Mouse (Mus musculus): ENCODE measurements around the gene Ccna2.
A peak's percentile ranks its signal among the peaks of the same experiment; 100 is the strongest.
"Not testable (repeated sequence)": the region's sequence is repeated elsewhere in the genome, so short reads cannot be mapped to it uniquely, and the experiment has no call there.

The Ccna2 gene

DNA sequence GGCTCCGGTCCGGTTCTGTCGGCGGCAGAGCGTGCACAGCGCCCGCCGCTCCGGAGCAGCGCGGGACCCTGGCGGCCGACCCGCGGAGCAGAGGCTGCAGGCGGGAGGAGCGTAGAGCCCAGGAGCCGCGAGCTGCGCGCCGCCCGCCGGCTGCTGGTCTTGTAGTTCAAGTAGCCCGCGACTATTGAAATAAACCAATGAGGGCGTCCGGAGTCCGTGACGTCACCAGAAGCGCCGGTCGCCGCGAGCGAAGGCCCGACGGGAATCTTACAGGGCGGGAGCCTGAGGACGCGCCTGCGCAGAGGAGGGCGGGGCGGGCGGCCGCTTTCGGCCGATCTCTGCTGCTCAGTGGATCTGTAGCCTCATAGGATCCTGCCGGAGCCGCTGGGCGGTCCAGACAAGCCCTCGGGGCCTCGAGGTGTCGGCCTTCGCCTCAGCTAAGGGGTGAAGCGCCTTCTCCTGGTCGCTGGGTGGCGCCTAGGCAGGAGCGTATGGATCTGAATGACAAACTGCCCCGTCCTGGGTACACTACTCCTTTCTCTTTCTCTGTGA lies at the start of gene Ccna2:
Gene Ccna2, minus strand, starts transcription at position 324 of the 552 bp plus-strand sequence.
- peak; percentile 98 for DNase-seq (ENCODE audit: low read depth)

DNA sequence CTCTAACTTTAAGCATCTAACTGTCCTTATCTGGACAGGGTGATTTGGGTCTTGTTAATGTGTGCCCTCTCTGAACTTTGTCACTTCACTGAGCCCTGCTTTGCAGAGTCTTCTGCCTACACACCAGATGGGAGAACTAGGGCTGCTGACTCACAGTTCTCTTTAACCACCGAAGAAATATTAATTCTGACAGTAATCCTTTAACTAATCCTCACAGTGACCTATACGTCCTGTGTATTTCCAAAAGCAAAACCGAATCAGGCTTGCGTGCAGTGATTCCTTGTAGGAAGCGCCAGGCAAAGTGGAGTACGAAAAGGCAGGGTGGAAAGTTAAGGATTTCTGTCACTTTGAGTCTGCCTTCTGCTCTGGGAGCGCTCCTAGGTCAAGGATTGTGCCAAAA lies 46.2 kb upstream of the Ccna2 start:
- no peak for DNase-seq (ENCODE audit: low read depth)

DNA sequence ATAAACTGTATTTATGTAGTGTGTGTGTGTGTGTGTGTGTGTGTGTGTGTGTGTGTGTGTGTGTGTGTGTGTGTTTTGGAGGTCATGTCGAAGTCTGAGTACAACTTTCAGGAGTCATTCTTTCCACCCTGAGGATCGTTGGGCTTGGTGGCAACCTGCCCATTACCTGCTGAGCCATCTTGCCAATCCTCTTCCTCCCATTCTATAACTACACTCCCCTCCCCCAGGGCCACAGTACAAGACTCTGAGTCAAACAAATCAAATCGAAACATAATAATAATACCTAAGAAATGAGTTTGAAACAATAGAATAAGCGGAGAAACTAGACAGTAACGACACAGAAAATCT lies 41.9 kb upstream of the Ccna2 start:
- DNase-seq (ENCODE audit: low read depth): peak; percentile 16

- peak; percentile 89 for DNase-seq (ENCODE audit: low read depth)
Measured at GRCm38 (mm10) chr3:36613202-36613907, 41.4 kb upstream of the Ccna2 start, which contains the start of gene Bbs7. TSS of gene Bbs7 (minus strand) at chr3:36613477.

- DNase-seq (ENCODE audit: low read depth): no peak
Measured at GRCm38 (mm10) chr3:36612687-36613086, 40.7 kb upstream of the Ccna2 start.

DNA sequence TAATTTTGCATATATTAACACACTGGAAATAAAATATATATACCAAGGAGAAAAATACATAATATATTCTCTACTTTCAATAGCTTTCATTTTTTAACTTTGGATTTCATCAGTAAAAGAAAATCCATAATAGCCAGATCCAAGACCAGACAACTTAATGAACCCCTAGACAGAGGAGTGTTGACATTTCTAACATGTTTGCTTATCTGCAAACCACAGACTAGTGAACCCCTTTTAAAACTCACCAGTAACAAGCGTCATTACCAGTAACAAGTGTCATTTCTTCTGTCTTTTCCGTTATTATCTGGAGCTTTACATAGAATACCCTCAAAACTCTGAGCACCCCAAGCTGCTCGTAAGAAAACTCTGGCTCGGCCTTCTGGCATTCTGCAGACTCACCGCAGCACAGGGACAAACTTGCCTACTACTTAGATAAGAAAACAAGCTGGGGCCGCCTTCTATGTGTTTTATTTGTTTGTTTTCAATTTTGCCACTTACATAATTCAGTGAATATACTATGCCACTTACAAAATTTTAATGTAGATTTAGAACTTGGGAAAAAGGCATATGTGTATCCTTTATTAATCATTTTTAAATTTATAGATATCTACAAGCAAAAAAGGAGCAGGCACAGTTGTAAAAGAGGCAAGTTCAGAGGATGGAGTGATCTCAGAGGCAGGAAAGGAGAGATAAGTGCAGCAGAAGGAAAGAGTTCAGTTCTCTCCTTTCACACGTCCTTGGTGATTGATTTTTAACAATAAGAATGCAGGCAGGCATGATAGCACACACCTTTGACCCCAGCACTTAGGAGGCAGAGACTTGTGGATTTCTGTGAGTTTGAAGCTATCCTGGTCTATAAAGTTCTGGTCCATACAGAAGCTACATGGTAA lies 34.2 kb upstream of the Ccna2 start:
- no peak for DNase-seq (ENCODE audit: low read depth)

- not testable (repeated sequence) for DNase-seq (ENCODE audit: low read depth)
Measured at GRCm38 (mm10) chr3:36599773-36600172, 27.8 kb upstream of the Ccna2 start.

DNA sequence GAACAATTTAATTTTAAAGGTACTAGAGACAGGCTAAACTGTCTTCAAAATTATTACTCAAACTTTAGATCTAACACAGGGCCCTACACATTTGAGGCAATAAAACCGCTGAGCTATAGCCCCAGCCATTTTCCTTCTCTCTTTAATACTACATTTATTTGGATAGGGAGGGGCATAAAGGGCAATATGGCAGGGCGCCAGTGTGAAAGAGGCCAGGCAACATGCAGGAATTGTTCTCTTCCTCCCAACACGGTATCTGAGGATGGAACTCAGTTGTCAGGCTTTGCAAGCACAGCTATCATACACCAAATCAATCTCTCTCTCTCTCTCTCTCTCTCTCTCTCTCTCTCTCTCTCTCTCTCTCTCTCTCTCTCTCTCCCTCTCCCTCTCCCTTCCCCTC lies 26.9 kb upstream of the Ccna2 start:
- DNase-seq (ENCODE audit: low read depth): no peak

GRCm38 (mm10) chr3:36571361-36571826 lies 556 bp downstream of the Ccna2 start:
- no peak for DNase-seq (ENCODE audit: low read depth)

DNA sequence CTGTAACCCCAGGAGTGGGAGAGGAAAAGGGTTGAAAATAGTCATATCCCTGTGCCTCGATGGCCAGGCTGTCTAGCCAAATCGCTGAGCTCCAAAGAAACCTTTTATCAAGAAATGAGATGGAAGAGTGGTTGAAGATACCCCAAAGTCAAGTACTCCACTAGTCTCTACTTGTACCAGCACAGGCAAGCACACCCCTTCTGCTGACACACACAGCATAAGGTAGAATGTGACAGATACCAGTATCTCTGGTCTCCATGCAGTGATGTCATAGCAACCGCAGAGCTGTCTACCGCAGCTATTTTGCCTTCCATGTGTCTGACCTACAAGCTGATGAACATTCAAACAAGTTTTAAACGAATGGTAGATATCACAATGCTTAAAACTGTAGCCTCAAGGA lies 2.1 kb downstream of the Ccna2 start:
- DNase-seq (ENCODE audit: low read depth): no peak

DNA sequence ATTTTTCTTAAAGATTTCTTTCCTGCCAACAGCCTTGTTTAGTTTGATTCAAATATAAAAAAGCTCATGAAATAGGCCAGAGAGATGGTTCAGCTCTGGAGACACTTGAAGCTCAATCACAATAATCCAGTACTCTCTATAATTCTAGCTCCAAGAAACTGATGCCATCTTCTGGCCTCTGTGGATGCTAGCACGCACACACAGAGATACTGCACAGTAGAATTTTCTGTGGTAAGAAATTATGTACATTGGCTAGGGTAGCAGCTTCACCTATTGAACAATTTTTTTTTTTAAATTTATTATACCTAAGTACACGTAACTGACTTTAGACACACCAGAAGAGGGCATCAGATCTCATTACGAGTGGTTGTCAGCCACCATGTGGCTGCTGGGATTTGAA lies 8.3 kb downstream of the Ccna2 start:
- no peak for DNase-seq (ENCODE audit: low read depth)

DNA sequence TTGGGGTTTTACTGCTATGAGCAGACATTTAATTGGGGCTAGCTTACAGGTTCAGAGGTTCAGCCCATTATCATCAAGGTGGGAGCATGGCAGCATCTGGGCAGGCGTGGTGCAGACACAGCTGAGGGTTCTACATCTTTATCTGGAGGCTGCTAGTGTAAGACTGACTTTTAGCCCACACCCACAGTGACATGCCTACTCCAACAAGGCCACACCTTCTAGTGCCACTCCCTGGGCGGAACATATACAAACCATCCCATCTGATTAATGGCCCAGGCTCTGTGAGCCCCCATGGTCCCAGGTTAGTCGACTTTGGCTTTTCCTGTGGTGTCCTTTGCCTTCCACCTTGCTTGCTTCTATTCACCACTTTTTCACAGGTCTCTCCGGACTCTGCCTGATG lies 12.3 kb downstream of the Ccna2 start:
- DNase-seq (ENCODE audit: low read depth): no peak

DNA sequence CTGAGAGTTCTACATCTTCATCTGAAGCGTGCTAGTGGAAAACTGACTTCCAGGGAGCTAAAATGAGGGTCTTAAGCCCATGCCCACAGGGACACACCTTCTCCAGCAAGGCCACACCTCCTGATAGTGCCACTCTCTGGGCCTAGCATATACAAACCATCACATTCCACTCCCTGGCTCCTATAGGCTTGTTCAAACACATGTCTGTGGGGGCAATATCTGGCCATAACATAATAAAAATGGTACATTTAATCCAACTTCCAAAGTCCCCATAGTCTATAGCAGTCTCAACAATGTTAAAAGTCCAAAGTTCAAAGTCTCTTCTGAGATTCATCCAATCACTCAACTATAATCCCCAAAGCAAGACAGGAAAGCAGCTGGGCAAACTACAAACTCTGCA lies 14.3 kb downstream of the Ccna2 start:
- no peak for DNase-seq (ENCODE audit: low read depth)

GRCm38 (mm10) chr3:36552406-36553047 lies 19.4 kb downstream of the Ccna2 start, which contains the start of gene Exosc9:
TSS of gene Exosc9 (plus strand) at chr3:36552606.
- peak; percentile 94 for DNase-seq (ENCODE audit: low read depth)

GRCm38 (mm10) chr3:36551851-36552384 lies 20.0 kb downstream of the Ccna2 start:
- no peak for DNase-seq (ENCODE audit: low read depth)

GRCm38 (mm10) chr3:36551343-36551742 lies 20.6 kb downstream of the Ccna2 start:
- DNase-seq (ENCODE audit: low read depth): no peak

- DNase-seq (ENCODE audit: low read depth): no peak
Measured at GRCm38 (mm10) chr3:36544961-36545360, 27.0 kb downstream of the Ccna2 start.

DNA sequence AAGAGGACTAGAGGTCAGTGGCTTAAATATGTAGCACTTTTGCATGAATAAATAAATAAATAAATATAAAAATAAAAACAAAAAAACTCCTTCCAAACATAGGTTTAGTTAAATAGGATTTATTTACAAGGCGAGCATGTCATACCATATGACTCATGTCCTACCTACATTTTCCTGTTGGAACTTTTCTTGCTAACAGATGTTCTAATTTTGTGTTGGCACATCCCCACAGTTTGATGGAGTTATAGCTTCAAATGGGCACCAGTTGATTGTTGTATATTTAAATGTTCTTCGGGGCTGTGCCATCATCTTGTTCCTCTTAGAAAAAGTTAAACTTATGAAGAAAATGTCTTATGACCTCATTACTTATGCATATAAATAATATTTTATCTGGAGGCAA lies 30.6 kb downstream of the Ccna2 start:
- DNase-seq (ENCODE audit: low read depth): no peak

- no peak for DNase-seq (ENCODE audit: low read depth)
Measured at GRCm38 (mm10) chr3:36540756-36541155, 31.2 kb downstream of the Ccna2 start.

DNA sequence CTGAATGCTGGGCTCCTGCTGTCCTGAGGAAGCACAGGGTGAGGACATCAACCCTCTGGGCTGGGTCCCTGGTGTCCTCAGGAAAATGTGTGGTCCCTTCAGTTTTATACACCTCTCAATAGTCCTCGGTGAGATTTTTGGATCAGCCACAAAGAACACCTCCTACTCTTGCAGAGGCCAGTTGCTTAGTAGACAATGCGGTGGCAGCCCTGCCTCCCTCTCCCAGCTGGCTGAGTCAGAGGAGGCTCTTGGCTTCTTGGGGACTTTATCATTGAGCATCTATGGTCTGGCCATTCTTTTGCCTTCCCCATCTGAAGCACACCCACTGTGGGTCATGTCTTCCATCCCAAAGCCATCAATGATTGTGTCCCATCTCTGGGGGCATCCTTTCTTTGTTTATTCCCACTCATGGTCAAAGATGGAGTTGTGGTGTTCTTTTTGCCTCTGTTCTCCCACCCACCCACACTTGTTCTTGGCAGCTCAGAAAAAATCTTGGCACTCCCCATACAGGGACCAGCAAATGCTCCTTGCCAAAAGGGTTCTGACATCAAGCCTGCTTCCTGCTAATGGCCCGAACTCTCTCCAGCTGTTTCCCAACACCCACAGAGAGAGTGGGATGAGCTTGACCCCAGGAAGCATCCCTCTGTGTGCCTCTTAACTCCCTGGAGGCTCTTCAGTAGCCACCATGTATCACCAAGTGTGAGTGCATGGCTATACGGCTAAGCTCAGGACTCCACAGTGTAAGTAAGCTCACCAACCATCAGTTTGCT lies 34.1 kb downstream of the Ccna2 start:
- DNase-seq (ENCODE audit: low read depth): no peak

- no peak for DNase-seq (ENCODE audit: low read depth)
Measured at GRCm38 (mm10) chr3:36536041-36536440, 35.9 kb downstream of the Ccna2 start.

All from induced T-regulatory cell, adult 2 months (primary cell).